Mouse (Mus musculus) ovary, postnatal 10 days (tissue): Measurements from ENCODE around the gene Mbd3.

ENCODE experiments used
- DNase-seq: peaks from one replicate; pipeline ENCODE4 v3.0.0; 2022; ENCODE audit warnings: low spot score

Mbd3 gene

DNA sequence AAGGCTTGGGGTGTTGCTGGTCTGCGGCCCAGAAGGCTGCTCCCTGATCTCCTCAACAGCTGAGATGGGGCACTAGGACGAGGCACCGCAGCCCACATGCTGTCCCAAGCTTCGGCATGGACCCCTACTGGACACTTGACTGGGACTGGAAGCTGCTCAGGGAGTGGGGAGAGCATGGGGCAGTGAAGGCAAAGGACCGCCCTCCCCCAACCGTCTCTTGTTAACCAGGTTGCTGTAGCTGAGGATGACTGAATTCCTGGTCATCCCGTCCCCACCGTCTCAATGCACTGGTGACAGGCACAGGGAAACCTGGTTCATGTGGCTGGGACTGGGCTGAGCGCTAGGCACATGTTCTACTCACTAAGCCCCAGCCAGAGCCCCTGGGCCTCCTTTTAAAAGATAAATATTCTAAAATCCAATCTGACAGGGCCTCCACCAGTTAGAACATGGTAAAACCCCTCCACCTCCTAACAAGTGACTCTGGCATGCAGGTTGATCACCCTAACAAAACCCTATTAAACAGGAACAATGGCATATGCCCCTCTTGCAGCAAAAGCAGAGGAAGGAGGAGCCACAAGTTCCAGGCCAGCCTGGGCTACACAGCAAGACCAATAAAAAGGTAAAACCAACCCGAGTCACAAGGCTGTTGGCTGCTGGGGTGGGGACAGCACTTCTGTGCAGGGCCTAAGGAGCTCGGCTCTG is 2.4 kb downstream of the Mbd3 start:
- DNase-seq: no peak

DNA sequence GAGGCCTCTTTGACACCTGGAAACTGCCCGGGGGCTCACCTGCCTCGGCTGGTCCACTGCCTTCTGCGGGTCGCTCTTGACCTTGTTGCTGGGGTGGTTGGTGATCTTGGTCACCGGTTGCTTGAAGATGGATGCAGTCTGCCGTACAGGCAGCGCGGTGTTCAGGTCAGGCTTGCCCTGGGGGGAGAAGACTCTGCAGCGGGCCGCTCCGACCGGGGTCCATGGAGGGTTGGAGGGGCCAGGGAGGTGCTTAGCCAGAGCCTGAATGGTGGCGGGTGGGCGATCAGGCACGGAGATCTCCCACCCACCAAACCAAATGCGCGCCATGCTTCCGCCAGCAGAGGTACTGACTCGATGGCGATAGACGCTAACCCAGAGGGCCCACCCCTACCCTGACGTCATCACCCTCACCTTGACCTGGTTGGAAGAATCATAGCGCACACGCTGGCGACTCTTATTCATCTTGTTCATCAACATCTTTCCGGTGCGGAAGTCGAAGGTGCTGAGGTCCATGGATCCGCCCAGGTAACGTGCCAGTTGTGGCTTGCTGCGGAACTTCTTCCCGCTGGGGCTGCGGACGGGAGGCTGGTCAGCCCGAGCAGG is 4.2 kb downstream of the Mbd3 start:
- no peak for DNase-seq

DNA sequence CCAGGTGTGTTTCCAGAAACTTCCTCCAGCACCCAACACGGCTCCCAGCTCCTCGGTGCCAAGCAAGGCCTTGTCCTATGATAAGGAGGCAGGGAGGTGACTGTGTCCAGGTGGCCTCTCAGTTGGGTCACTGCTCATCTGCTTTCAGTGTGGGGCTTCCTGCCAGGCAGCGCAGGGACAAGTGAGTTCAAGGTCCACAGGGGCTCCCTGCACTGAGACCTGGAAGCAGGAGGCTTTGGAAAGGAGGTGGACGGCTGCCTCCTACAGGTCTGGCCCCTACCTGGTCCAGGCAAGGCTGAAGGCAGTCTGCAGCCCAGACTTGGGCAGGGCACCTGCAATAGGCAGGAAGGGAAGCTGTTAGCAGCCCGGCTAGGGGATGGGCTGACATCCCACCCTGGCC is 6.7 kb downstream of the Mbd3 start:
- no peak for DNase-seq

DNA sequence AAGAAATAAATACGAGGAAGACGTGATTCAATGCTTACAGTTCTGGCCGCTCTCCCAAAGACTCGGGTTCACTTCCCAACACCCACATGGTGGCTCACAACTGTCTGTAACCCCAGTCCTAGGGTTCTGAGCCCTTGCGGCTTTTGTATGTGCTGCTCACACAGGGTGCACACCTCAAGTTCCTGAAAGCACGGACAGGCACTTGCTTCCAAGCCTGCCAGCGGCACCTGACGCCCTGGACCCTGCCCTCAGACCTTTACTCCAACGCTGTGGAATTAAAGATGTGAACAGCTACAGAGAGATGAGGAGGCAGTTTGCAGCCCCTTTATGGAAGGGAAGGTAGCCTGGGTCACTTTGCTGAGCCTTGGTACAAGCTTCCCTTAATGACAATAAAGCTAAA is 8.7 kb downstream of the Mbd3 start:
- DNase-seq: no peak

DNA sequence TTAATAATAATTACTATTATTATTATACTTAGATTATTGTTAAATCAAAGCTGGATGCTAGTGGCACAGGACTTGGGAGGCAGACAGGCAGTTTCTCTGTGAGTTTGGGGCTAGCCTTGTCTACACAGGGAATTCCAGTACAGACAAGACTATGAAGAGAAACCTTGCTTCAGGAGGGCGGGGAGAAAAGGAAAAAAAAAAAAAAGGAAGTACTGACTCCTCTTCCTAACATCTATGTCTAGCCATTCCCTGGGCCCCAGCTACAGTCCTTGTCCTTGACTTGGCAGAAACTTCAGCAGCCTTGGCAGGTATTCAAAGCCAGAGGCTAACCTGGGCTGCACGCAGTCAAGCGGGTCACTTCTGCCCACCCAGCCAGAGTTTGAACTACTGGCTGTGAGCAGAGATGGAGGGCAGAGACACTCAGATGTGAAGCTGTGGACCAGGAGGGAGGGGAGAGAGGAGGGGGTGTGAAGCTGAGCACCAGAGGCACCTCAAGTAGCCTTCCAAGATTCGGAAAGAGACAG is 10.1 kb downstream of the Mbd3 start:
- DNase-seq: no peak

DNA sequence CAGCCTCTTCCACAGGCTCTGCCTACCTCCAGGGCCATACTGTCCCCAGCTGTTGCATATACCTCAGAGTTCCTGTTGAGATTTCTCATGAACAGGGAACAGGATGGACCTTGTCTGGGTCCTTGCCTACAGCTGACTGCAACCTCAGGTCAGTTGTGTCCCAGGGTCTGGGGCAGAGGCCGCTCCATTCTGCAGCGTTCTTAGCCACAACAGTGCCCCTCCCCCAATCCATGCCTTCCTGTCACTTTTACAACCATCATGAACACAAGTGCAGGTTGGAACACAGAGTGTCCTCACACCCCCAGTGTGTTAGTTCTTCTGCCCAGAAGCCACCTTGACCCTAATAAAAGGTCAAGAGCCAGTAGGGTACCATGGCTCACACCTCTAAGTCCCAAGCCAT is 10.6 kb downstream of the Mbd3 start:
- DNase-seq: no peak

DNA sequence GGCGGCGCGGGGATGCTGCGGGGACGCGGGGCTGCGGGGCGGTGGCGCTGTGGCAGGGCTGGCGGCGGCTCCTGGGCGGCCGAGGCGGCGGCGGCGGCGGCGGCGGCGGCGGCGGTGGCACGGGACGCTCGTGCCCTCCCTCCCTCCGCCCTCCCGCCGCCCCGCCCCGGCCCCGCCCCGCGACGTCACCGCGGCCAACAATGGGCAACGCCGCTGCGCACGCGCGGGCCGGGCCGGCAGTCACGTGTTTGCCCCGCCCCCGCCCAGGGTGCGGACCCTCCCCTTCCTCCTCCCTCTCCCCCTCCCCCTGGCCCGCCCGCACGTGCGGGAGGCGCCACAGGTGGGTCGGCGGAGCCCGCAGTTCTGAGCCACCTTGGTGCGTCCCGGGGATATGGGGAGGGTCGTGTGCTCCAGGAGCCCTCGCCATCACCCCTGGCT is 11.8 kb downstream of the Mbd3 start, which contains the start of gene Mex3d:
Gene Mex3d, minus strand, starts transcription at position 138 of the 438 bp plus-strand sequence.
- DNase-seq: peak; percentile 71

DNA sequence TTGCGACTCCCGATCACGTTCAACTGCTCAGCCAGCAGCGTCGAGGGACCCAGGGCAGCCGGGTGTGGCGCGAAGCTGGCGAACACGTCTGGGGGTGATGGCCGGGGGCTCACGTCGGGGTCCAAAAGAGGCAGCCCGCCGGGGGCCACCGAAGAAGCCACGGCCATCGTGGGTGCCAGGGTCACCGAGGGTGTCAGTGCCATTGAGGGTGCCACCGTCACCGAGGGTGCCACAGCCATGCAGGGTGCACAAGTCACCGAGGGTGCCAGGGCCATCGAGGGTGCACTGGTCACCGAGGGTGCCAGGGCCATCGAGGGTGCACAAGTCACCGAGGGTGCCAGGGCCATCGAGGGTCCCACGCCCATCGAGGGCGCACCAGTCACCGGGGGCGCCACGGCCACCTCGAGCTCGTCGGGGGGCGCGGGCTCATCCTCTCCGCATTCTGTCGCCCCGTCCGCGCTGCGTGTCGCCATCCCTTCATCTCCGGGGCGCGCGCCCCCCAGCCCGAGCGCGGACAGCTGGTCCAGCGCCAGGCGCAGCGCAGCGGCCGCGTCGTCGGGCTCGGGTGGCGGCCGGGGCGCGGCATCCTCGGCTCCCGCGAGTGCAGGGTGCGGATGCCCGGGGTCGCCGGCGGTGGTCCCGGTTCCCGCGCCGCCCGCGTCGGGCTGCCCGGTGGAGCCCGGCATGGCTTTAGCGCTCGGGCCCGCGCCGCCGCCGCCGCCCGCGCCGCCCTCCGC is 12.4 kb downstream of the Mbd3 start:
- DNase-seq: no peak

DNA sequence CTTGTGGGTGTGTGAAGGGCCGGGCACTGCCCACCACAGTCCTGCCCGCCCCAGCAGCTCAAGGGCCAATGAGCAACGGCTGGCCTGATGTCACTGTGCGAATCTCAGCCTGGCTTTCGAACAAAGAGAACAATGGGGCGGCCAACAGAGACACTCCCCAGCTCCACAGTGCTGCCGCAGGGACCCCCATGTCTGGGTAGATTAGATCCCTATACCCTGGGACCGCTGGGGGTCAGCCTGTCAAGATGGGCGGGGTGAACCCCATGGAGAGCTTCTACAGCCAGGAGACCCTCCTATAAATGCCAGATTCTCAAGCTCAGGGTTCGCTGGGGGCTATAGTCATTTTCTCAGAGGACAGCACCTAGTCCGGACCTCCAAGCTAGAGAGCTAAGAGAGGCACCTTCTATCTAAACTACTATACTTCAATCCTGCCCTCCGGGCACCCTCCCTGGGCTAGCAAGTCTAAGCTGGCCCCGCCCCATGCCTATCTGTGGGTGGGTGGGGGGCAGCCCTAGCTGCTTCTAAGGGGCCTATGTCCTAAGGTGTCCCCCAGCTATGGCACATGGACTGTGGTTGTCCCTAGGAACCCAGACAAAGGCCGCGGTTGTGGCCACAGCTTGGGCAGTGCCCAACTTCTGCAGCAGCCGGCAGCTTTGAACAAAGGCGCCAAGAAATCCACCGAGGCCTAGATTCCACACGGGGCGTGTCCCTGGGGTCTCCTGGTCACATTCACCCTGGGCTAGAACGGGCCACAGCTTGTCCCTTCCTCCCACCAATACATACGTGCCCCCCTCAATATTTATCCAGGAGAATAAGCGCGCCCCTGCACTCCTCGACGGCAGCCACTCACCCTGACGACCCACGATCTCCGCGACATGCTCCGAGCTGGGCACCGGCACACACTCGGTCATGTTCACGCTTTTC is 13.3 kb downstream of the Mbd3 start:
- no peak for DNase-seq

DNA sequence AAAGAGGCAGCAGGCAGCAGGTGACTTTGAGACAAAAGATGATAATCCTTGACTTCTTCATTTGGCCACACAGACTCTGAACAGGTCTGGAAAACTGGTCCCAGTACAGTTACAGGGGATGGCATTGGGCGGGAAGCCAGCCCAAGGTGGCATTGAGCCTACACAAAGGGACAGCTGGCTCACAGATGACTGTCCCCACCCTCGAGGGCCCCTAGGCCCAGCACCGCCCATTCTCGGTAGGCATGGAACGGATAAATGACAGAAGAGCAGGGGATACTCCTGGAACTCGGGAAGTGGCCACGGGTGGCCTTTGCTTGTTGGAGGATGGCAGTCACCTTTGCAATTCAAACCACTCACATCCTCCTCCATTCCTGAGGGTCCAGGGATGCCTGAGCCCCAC is 14.0 kb downstream of the Mbd3 start:
- DNase-seq: no peak

DNA sequence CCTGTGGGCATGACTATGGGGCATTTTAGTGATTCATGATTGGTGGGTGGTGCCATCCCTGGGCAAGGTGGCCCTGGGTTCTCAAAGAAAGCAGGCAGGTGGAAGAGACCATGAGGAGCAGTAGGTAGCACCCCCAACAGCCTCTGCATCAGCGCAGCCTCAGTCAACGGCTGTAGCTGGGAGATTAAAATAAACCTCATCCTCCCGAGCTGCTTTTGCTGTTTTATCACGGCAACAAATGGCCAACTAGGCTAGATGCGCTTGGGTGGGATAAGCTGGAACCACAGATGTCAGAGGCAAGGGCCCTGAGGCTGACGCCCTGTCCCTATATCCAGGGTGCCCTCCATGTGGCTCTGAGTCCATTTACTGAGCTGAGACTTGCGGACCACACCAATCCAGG is 14.6 kb downstream of the Mbd3 start:
- no peak for DNase-seq

DNA sequence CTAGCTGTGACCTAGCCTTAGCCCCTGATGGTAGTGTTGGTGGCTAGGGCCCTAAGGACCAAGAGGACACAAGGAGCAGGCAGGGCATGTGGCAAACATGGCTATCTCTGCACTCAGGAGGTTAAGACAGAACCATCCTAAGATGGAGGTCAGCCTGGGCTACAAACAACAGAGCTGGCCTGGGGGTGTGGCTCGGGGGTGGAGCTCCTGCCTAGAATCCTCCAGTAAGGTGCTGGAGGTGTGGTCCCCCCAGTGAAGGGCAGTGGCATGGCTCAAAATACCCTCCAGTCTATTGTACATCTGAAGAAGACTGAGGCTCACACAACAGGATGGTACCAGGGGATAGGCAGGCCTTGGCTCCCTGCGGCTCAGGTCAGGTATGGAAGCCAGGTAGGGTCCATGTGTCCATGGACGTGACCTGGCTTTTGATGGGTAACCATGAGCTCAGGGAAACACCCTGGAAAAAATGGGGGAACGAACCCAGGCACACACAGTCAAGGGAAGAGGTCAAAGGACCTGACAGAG is 15.2 kb downstream of the Mbd3 start:
- DNase-seq: no peak

DNA sequence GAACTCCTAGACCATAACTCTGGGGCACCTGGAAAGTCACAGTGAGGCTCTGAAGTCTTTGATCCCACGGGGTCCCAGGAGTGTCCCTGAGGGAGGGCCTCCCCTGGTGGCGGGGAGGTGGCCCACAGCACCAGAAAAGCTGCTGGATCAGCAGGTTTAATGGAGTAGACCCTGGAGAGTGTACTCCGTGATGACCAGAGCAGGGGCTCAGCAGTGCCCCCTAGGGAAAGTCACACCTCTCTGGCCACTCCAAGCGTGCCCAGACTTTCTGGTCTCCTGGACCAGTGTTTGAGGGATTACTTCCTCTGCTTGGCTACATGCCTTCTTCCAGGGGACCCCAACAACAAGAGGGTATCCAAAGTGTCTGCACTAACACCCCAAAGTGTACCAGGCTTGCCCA is 15.9 kb downstream of the Mbd3 start:
- no peak for DNase-seq

DNA sequence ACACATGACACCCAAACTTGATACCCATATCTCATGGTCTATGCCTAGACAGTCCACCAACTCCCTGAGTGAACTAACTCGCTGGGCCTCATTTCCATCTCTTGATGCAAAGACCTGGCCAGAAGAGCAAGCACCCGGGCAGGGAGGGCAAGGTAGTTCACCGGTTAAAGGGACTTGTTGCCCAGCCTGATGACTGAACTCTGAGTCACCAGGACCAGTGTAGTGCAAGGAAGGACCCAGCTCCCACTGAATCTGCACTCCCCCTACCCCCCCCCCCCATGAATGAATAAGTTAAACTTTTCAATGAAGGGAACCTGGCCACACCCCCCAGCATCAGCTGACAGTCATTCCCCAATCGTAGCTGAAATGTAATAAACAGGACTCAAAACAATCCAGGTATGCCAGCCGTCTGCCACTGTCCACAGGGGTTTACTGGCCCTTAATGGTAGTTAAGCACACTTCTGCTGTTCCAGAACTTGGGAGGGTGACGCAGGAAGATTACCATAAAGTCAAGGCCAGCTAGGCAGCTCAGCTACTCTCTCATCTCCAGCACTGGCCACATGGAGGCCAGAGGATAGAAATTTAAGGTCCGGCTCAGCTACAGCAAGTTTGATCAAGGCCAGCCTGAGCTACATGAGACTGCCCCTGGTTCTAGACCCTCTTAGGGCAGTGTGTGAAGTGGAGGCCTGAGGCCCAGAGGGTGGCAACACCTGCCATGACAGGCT is 16.5 kb downstream of the Mbd3 start:
- DNase-seq: no peak

DNA sequence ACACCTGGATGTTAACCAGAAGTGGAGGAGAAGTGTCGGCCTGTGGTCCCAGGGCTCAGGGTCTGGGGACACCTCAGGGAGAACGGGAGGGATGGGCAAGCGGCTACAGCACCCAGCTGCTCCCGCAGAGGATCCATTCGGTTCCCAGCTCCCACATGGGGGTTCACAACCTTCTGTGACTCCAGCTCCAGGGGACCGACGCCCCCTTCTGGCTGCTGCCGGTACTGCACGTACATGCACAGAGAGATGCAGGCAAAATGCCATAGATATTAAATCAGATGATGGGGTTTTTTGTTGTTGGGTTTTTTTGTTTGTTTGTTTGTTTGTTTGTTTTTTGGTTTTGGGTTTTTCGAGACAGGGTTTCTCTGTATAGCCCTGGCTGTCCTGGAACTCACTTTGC is 21.6 kb downstream of the Mbd3 start:
- DNase-seq: no peak

DNA sequence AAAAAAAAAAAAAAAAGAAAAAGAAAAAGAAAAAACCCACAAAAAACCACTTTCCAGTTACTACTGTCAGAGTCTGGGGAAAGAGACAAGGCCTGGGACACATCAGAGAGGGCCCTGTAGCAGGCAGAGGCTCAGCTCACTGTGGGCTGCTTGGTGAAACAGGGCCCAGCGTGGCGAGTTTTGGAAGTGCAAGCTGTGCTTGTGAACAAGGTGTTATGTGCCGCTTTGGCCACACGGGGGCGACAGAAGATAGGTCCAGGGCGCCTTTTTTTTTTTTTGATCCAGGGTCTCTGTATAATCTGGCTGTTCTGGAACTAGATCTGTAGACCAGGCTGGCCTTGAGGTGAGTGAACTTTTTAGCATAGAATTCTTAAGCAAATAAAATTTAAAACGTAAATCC is 23.2 kb downstream of the Mbd3 start:
- peak; percentile 82 for DNase-seq

DNA sequence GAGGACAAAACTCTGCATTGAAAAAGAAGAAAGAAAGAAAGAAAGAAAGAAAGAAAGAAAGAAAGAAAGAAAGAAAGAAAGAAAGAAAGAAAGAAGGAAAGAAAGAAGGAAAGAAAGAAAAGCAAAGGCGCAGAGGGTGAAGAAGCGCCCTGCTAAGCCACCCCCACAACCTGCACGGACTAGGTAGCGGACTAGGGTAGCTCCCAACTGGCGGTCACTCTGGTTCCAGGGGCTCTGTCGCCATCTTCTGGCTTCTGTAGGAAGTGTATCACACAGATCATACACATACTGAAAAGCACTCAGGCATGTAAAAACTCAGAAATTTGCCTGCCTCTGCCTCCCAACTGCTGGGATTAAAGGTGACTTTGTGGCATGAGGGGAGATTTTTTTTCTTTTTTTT is 25.3 kb downstream of the Mbd3 start:
- DNase-seq: no peak

DNA sequence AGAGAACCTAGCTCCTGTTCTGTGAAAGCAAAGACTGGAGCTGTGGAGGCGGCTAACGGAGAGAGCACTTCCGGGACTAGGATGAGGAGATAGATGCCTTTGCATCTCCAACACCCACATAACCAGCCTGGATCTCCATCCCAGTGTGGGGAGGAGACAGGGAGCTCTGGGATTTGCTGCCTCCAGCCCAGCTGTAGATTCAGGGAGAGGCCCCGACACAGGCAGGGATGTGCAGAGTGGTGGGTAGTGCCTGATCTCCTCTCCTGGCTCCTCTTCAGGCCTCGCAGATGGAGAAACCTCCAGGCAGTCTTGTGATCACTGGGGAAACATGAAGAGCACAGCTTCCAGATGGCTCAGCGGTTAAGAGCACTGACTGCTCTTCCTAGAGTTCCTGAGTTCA is 26.6 kb downstream of the Mbd3 start:
- DNase-seq: no peak

DNA sequence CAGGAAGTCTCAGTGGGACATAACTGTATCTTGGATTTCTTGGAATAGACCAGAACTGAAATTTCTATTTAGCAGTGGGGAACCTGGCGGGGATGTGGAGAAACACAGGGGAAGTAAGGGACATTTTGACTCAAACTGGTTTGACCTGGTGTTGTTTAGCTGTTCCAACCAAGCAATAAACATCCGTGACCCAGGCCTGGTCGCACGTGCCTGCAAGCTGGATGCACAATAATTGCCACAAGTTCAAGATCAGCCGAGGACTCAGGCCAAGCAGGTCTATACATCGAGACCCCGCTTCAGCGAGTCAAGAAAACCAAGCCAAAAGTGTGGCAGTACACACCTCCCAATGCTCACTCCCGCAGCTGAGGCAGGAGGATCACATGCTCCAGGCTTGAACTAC is 27.4 kb downstream of the Mbd3 start:
- no peak for DNase-seq

DNA sequence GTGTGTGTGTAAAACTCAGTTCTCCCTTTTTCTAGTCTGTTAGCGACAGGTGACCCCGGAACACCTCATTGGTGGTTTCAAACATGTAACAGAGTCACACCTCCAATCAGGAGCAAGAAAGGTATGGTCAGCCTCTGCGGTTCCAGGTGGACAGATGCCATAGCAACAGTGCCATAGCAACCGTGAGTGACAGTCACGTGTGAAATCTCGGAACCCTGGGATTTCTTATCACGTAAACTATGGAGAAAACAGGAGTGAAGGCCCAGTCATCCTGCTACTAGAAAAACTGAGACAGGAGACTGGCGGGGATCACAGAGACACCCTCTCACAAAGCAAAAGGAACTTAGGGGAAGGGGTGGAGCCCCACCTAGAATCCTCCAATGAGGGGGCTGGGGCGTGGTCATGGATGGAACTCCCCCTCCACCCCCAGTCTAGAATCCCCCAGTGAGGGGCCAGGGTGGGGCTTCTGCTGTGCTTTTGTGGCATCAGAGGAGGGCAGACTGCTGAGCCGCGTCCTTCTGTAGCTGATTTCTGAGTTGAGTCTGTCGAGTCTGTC is 27.9 kb downstream of the Mbd3 start:
- no peak for DNase-seq
